Mouse (Mus musculus) olfactory bulb, adult 2 months (tissue): ENCODE measurements around the gene Ankrd28.

Experiments
- CTCF ChIP-seq: fragments of 200-500 bp; IDR thresholded peaks from 2 replicates; pipeline ENCODE4 v1.5.1; 2012; ENCODE audit warnings: low read depth, mild to moderate bottlenecking, low read length, moderate library complexity; ENCODE audit not compliant: insufficient read depth
- POLR2A ChIP-seq: fragments of 200-500 bp; IDR thresholded peaks from 2 replicates; pipeline ENCODE4 v1.6.1; 2012; ENCODE audit warnings: mild to moderate bottlenecking, low read depth, low read length, moderate library complexity; ENCODE audit not compliant: insufficient read depth

DNA sequence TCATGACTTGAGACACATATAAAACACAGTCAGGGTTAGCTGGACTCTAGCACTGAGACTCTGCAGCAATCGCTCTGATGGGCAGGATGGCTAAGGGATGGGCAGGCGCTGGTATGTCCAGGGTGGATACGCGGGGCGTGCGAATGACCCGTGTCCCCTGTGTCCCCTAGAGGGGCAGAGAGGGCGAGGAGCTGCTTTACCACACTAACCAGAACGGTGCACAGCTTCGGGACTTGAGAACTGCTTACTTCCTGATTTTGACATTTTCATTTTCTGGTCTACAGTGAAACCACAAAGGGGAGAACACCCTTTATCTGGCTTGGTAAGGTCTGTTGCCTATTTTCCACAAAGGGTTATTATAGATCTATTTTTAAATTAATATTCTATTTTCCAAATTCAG lies 144.8 kb downstream of the Ankrd28 start:
- TF ChIP-seq CTCF (no peak), POLR2A (no peak)
